Mouse (Mus musculus) cerebellum, adult 2 months (tissue): Measurements from ENCODE around the gene Rgl1. TPM values are rescaled to one million over a fixed set of nuclear protein-coding genes. Genes with fewer than 3 reads are reported as not detected.

ENCODE experiments used
- DNase-seq, 2 experiments: peaks; one replicate each; pipeline ENCODE4 v3.0.0; 2021
- H3K27ac ChIP-seq: fragments of 200-500 bp; 2 replicates; pipeline ENCODE4 v1.5.1; 2012; ENCODE audit warnings: low read length, control low read depth, inconsistent platforms; ENCODE audit not compliant: insufficient read depth
- H3K27me3 ChIP-seq: fragments of 200-500 bp; 2 replicates; pipeline ENCODE4 v1.6.1; 2012; ENCODE audit warnings: inconsistent platforms, mild to moderate bottlenecking, low read length, moderate library complexity; ENCODE audit not compliant: control insufficient read depth, insufficient read depth
- H3K4me1 ChIP-seq: fragments of 200-500 bp; 2 replicates; pipeline ENCODE4 v1.6.1; 2011; ENCODE audit warnings: low read length; ENCODE audit not compliant: control insufficient read depth, insufficient read depth
- H3K4me3 ChIP-seq: fragments of 200-500 bp; replicated peaks from 2 replicates; pipeline ENCODE3; 2011; ENCODE audit warnings: mild to moderate bottlenecking, low read depth, low read length, control low read depth; ENCODE audit not compliant: insufficient read depth
- CTCF ChIP-seq: fragments of 200-500 bp; IDR thresholded peaks from 2 replicates; pipeline ENCODE4 v1.5.1; 2011; ENCODE audit warnings: low read depth, mild to moderate bottlenecking, control low read depth, low read length, moderate library complexity, borderline replicate concordance; ENCODE audit not compliant: insufficient read depth
- POLR2A ChIP-seq: fragments of 200-500 bp; IDR thresholded peaks from 2 replicates; pipeline ENCODE4 v1.6.1; 2011; ENCODE audit warnings: low read length, control low read depth, borderline replicate concordance; ENCODE audit not compliant: insufficient read depth
- WGBS: fragments of 180-500 bp; shearing (Covaris S2); methylation state at CpG from one replicate; pipeline ENCODE4 v1.1.7; 2018; 5-methylcytosine and 5-hydroxymethylcytosine counted together
- polyA plus RNA-seq: library from polyadenylated mRNA; depleted of rRNA; stranded (reverse); fragments of >200 nt; gene quantifications from 2 replicates; pipeline ENCODE4 v1.2.3, GENCODE M21; 2012

The Rgl1 gene
- polyA plus RNA-seq, 1 experiment = 24.4 TPM

GRCm38 (mm10) chr1:152800633-152801176, 34.6 kb upstream of the Rgl1 start:
- 90% methylated on average over 13 of the region's 13 CpGs for WGBS
- H3K4me1 ChIP-seq = no peaks in the 10 kb centered on the region
- H3K27me3 ChIP-seq = no peaks in the 10 kb centered on the region
- TF ChIP-seq POLR2A = no peak
- TF ChIP-seq CTCF = no peak
- DNase-seq = no peak
- no peak overlapping the region for H3K27ac ChIP-seq
- H3K4me3 ChIP-seq = no peak overlapping the region

- Histone ChIP-seq H3K4me1 (no peaks in the 10 kb centered on the region), H3K4me3 (no peak within 1 kb of the TSS), H3K27ac (no peak within 1 kb of the TSS), H3K27me3 (no peaks in the 10 kb centered on the region)
- DNase-seq = no peak
- TF ChIP-seq POLR2A (no peak), CTCF (no peak)
- WGBS = 44% methylated on average over 2 of the region's 2 CpGs
These were observed 33.7 kb upstream of the Rgl1 start, which contains the start of gene Ncf2 for GRCm38 (mm10) chr1:152799897-152800296. Ncf2 (plus strand) TSS chr1:152800194.

GRCm38 (mm10) chr1:152798125-152798524, 32.0 kb upstream of the Rgl1 start:
- Histone ChIP-seq H3K4me3 (no peak overlapping the region), H3K27me3 (no peaks in the 10 kb centered on the region), H3K27ac (no peak overlapping the region), H3K4me1 (no peaks in the 10 kb centered on the region)
- WGBS = 83% methylated on average over 9 of the region's 9 CpGs
- DNase-seq = no peak
- TF ChIP-seq CTCF = no peak
- TF ChIP-seq POLR2A = no peak

- Histone ChIP-seq H3K4me1 (no peaks in the 10 kb centered on the region), H3K27me3 (no peaks in the 10 kb centered on the region), H3K27ac (no peak overlapping the region), H3K4me3 (no peak overlapping the region)
- WGBS = 83% methylated on average over 8 of the region's 8 CpGs
- TF ChIP-seq POLR2A (no peak), CTCF (no peak)
- DNase-seq = no peak
These were observed 30.6 kb upstream of the Rgl1 start for GRCm38 (mm10) chr1:152796683-152797263.

- no peaks in the 10 kb centered on the region for H3K4me1 ChIP-seq
- TF ChIP-seq POLR2A (no peak), CTCF (no peak)
- DNase-seq = no peak
- H3K27ac ChIP-seq = no peak overlapping the region
- no peaks in the 10 kb centered on the region for H3K27me3 ChIP-seq
- no peak overlapping the region for H3K4me3 ChIP-seq
- WGBS = 63% methylated on average over 8 of the region's 8 CpGs
These were observed 29.6 kb upstream of the Rgl1 start for GRCm38 (mm10) chr1:152795688-152796255.

- WGBS = 59% methylated on average over 6 of the region's 6 CpGs
- no peaks in the 10 kb centered on the region for H3K4me1 ChIP-seq
- no peaks in the 10 kb centered on the region for H3K27me3 ChIP-seq
- no peak for TF ChIP-seq POLR2A
- no peak for TF ChIP-seq CTCF
- no peak overlapping the region for H3K27ac ChIP-seq
- H3K4me3 ChIP-seq = no peak overlapping the region
- DNase-seq = no peak
These were observed 27.5 kb upstream of the Rgl1 start for GRCm38 (mm10) chr1:152793495-152794130.

GRCm38 (mm10) chr1:152792736-152793494, 26.8 kb upstream of the Rgl1 start:
- Histone ChIP-seq H3K27ac (no peak overlapping the region), H3K4me1 (no peaks in the 10 kb centered on the region), H3K4me3 (no peak overlapping the region), H3K27me3 (no peaks in the 10 kb centered on the region)
- peak in 1 of 2 experiments; percentile 43 for DNase-seq
- 25% methylated on average over 12 of the region's 12 CpGs for WGBS
- TF ChIP-seq POLR2A (no peak), CTCF (no peak)
